Mouse (Mus musculus) gastrocnemius, postnatal 10 days (tissue): ENCODE measurements at regions not wholly inside any gene's neighbourhood (a gene's known extent, or its start where the extent isn't known, plus 50 kb on each side); places are given as distances from the start of the nearest gene placed in this dataset.

Source experiments
- DNase-seq: peaks from one replicate; pipeline ENCODE4 v3.0.0; 2021; ENCODE audit warnings: mixed read lengths

DNA sequence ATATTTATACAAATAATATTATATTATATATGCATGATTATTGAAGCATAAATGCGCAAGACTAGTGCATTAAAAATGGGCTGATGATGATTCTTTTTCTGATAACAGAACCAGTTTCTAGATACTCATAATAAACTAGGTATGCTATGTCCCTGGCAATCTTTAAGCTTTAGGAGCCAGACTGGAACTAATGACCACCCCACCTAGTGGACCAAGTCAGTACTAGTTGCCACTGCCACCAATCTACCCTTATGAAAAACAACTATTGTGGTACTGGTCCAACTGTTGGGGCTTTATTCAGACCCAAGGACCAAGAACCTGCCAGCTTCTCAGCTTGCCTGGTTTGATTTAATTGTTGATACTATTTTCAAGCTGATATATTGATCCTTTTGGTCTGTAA, 722.8 kb downstream of the Dach1 start:
- no peak for DNase-seq

DNA sequence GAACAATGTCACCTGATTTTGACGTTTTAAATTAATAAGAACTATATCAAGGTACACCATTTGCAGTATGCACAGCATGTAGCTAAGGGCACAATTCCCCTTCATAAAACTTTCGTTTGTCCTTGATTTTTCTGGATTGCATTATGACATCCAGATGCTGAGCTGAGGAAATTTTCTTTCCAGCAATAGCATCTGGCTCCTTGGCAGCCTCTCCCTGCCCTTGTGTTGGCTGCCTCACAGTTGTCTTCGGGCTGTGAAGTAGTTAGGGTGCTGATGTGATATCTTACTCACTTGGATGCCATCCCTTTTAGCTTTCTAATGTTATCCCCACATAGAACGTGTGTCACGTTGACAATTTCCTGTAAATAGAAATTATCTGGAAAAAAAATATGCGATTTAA, 729.2 kb downstream of the Dach1 start:
- peak; percentile 11 for DNase-seq

DNA sequence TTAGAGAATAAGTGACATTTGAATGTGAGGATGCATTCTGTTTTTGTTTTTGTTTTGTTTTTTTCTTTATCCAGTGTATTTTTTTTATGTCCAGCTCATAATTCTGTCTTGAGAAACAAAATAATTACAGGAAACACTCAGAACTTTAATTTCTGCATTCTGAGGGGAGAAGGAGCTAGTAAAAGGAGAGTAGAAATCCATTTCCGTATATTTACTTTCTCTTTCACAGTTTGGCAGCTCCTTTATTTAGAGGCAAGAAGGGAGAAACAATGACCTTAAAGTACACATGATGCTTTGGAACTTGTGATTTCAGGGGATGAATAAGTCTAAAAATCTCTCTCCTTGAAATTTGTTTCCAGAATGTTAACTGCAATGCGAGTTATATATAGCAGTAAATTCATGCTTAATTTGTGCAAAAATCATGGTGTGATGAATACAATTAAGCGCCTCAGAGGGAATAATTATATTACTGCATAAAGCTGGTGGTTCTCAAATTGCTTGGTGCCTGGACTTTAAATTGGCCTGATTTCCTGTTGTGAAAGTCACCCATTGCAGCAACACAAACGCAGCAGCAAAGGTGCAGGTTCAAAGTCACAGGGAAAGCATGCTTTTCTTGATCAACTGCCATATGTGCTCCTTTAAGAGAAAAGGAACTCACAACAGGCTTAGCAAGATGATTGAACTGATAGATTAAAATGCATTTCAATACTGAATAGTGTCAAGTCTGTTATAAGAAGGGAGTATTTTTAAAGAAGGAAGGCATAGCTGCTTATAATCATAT, 733.9 kb downstream of the Dach1 start:
- DNase-seq: no peak

DNA sequence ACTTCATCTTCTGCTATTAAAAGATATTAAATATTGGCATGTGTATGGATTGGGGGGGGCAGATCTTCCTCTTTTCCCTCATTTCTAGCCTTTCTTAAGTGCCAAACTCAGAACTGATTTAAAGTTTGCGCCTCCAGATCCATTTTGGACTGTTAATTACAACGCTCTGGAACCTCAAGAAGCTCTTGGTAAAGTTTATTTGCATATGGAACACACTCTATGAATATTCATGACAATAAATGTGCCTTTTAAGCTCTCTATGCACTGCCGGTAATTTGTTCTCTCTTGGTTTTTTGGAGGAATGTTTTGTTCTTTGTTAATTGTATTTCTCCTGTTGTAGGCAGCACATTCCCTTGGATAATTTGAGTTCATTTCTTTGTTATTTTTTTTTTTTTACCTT, 738.3 kb downstream of the Dach1 start:
- DNase-seq: no peak

DNA sequence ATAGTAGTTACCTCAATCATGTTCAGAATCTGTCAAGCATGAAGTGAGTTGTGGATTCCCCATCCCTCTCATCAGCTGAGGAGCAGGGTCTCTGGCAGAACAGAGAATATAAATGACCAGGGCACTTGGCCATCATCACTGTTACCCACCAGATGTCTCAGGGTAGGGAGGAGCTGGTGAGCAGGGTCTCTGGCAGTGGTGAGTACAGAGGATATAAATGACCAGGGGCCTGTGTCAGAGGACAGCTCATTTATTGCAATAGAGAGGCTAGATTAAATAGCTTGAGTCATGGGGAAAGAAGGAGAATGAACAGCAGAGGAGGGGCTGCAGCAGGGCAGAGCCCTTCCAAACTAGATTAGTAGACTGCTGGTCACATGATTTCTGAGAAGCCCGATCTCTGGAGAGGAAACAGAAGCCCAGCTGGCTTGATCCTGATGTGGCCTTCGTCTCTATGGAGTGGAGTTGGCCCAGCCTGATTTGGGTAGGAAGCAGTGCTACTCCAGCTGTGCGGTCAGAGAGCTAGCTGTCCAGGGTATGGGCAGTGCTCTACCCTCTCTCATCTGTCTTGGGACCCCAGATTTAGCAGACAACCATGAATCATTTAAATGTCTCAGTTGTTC, 766.3 kb downstream of the Dach1 start:
- DNase-seq: peak; percentile 4

DNA sequence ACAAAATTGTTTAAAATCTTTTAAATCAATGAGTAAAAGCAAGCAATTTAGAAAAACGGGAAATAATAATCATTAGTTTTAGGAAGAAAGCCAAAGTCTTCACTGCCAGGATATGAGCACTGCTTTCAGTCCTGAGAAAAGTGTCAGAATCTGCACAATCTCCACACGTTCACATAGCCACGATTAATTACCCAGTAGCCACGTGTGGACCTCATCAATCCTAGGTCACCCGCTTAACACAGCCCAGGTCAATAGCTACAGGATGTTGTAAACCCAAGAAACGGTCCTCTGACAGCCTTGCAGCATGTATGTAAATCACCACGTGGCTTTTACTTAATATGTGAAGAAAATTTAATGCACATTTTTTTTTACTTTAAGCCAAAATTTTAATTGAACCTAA, 773.2 kb downstream of the Dach1 start:
- DNase-seq: no peak

DNA sequence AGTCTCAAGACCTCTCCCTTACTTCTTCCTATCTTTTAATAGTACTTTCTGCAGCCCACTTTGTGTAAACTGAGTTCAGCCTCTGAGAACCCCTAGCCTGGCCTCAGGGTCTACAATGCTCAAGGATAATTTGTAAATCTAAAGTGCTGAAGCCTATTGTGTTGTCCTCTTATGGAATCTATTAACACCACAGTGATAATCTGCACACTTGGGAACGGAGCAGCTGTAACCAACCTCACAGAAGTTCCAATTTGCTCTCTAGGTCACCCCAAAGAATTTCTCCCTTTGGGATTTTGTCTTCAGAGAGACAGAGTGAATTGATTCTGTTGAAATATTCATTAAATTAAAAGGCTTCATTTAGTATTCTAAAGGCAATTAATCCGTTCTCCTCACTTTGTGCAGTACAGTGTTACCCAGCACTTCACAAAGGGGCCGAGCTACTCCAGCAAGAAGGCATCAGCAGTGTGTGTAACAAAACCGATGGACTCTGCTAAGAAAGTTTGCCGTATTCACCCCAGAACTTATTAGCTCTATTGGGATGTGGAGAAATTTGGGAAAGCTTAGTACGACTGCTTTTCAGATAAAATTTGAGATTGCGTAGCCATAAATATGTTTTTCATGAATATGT, 773.7 kb downstream of the Dach1 start:
- no peak for DNase-seq

DNA sequence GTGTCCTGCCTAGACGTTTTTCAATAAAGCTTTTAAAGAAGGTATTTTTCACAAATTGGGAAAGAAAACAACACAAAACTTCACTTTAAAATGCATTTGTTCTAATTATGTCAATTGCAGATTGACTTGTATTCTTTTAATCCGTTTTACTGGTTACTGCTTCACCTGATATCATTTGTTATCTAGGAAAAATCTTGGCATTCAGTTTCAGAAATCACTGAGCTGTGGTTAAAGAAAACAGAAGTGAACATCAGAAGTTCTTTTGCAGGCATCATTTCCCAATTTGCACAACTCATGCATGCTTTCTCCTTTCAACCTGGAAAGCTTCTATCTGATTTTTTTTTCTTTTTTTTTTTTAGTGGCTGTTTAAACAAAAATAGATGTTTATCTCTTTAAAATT, 780.6 kb downstream of the Dach1 start:
- DNase-seq: no peak

DNA sequence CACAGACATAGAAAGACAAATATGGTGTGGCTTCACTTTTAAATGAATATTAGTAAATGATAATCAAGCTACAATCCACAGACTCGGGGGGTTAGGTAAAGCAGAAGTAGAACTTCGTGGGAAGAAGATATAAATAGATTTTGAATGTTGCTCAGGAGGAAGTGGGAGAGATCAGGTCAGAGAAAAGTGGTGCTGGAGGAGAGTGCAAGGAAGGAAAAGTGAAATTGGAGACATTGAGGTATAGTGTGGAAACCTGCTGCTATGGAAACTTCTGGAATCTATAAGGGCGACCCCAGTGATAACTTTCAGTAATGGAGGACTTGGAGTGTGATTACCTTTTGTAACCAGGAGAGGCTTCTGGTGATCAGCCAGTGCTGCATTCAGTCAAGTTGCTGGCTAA, 789.4 kb downstream of the Dach1 start:
- DNase-seq: no peak

DNA sequence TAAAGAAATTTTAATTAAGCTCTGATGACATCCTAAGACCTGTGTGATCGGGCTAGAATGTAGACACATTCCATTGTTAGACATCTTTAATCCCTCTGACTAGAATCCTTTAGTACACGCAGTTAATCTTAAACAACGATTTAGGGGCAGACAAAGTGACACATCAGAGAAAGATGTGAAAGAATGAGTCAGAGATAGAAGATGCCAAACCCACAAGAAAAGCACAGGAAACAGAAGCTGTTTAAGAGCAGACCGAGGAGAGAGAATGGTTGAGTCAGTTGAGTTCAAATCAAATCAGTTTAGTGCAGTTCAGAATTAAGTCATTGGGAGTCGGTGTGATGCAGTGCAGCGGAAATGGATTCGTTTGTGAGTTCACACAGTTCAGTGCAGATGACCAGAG, 812.6 kb downstream of the Dach1 start:
- DNase-seq: no peak

DNA sequence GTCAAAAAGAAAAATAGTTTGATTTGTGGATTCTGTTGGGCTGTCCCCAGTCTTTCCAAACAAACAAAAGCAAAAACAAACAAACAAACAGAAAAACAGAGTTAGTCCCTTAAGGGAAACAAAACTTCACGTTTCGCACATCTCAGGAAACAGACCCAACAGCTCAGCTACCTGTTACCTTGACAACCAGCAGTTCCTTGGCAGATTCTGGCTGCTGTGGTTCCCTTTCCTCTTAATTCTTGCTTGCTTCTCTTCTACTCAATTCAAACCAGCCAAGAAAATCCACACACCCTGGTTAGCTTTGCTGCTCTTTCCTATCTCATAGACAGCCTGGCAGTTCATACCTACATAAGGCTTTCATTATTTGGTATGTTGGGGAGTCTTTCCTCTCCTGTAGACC, 821.6 kb downstream of the Dach1 start:
- no peak for DNase-seq

DNA sequence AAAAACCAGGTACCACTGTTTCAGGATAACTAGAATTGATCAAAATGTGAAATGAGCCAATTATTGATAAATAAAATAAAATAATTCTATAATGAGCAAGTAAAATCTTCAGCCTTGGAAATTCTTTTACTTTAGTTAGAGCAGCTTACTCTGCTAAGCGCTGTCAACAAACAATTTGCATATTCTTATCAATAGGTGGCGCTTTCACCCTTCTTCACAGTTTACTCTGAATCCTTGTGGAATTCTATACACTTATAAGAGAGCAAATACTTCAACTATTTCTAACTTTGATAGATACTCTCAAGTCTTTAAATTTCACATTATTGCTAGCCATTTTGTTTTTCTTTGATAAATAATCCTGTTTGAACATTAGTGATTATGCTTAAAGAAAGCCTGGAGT, 812.5 kb upstream of the Klhl1 start:
- DNase-seq: no peak

DNA sequence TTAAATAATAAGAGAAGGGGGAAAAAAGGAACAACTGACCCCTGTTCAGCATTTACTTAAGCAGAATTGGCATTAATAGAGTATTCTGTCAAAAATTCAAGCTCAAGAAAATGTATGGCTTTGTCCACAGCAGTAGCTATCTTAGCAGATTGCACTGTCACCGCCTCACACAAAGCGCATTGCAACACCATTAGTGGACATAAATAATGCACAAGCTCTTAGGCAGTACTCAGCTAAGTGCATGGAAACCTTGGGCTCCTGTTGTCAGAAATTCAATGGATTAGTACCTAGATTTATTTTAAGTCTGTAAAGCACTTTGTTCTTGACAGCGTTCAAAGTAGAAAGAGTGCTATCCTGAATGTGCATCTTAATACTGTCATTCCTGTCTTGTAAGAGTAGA, 811.1 kb upstream of the Klhl1 start:
- no peak for DNase-seq

DNA sequence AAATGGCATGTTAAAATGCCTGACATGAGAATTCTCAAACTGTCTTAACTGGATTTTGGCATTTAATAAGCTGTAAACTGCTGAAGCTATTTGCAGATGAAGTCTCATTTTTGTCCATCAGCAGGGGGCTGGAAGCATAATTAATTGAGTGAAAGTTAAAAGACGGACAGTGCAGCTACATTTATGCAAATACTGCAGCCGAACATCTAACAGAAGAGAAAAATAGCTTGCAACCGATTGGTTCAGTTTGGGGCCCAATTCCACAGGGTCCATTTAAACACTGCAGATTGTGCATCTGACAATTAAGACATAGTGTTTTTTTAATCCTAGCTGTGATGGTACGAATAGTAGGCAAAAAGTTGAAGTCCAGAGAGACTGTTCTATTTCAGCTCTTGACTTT, 774.2 kb upstream of the Klhl1 start:
- DNase-seq: no peak

DNA sequence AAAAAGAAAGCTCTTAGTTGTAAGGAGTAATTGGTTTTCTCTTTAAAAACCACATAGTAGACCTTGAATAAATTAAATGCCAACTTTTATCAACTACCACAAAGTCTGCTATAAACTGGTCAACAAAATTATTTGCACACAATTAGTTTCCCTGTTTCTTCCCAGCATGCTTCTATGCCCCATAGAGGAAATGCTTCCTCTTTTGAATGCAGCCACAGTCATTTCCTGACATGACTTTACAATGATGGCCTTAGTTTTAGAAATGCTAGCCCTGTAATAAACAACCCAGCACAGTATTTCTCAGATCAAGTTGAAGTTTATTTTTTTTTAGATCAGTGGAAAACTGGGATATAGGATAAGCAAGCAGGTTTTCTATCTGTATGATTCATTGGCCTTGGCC, 768.5 kb upstream of the Klhl1 start:
- DNase-seq: no peak

DNA sequence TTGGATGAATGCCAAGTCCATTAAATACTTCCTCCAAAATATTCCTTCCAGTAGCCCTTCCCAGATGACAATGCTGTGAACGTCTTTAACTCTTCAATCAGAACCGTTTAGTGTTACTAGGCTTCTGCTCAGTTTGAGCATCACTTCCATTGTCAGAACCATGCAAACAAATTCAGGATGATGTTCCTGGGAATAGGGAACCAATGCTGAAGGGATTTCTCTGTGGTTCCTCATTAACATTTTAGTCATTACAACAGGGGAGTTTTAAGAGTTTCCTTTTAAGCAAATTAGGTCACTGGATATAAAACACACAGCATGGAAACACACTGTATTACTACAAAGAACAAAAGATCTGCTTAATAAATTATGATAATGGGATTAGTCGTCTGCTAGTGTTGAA, 739.6 kb upstream of the Klhl1 start:
- DNase-seq: no peak
